Mouse (Mus musculus) stomach, postnatal 0 days (tissue): ENCODE results near the gene Afap1l2. TPM values are rescaled to one million over a fixed set of nuclear protein-coding genes. Genes with fewer than 3 reads are reported as not detected.

ENCODE experiments used
- ATAC-seq: fragments of 200-750 bp; cut with Nextera tagmentation; 2 replicates; pipeline ENCODE4 v1.8.0; 2017; ENCODE audit not compliant: low FRiP score, low TSS enrichment
- DNase-seq: peaks from one replicate; pipeline ENCODE4 v3.0.0-alpha.2; 2016; ENCODE audit warnings: low spot score
- H3K27ac ChIP-seq: fragments of 300-500 bp; sonication (generic); replicated peaks from 2 replicates; pipeline ENCODE4 v1.5.1; 2014; ENCODE audit warnings: mild to moderate bottlenecking, control low read depth
- H3K27me3 ChIP-seq: fragments of 300-500 bp; sonication (generic); 2 replicates; pipeline ENCODE4 v1.6.1; 2014; ENCODE audit warnings: low read length; ENCODE audit not compliant: control insufficient read depth, insufficient read depth
- H3K36me3 ChIP-seq: fragments of 300-500 bp; sonication (generic); 2 replicates; pipeline ENCODE4 v1.6.1; 2014; ENCODE audit warnings: low read length, mixed read lengths; ENCODE audit not compliant: control insufficient read depth, insufficient read depth
- H3K4me1 ChIP-seq: fragments of 300-500 bp; sonication (generic); replicated peaks from 2 replicates; pipeline ENCODE4 v1.6.1; 2014; ENCODE audit warnings: antibody characterized with exemption; ENCODE audit not compliant: control insufficient read depth, insufficient read depth
- H3K4me2 ChIP-seq: fragments of 300-500 bp; sonication (generic); replicated peaks from 2 replicates; pipeline ENCODE4 v1.6.1; 2014; ENCODE audit warnings: low read depth, mild to moderate bottlenecking, control low read depth, moderate library complexity
- H3K4me3 ChIP-seq: fragments of 300-500 bp; sonication (generic); 2 replicates; pipeline ENCODE4 v1.5.1; 2014; ENCODE audit warnings: low read depth, low read length, control low read depth
- H3K9ac ChIP-seq: fragments of 300-500 bp; sonication (generic); 2 replicates; pipeline ENCODE4 v1.6.1; 2014; ENCODE audit warnings: mild to moderate bottlenecking, low read length, control low read depth, mixed read lengths
- H3K9me3 ChIP-seq: fragments of 300-500 bp; sonication (generic); 2 replicates; pipeline ENCODE4 v1.6.1; 2016; ENCODE audit warnings: low read length; ENCODE audit not compliant: control insufficient read depth
- CTCF ChIP-seq: IDR thresholded peaks from 2 replicates; pipeline ENCODE4 v1.5.1; 2016; ENCODE audit warnings: antibody characterized with exemption, low read depth, mild to moderate bottlenecking, moderate library complexity
- EP300 ChIP-seq: optimal IDR thresholded peaks from 2 replicates; pipeline ENCODE3; 2016; ENCODE audit warnings: antibody characterized with exemption
- WGBS: fragments of 180-500 bp; shearing (Covaris S2); extraction: QIAGEN DNeasy Blood & Tissue Kit; methylation state at CpG from one replicate; pipeline ENCODE4 v1.1.7; 2014; 5-methylcytosine and 5-hydroxymethylcytosine counted together
- polyA plus RNA-seq: library from polyadenylated mRNA; unstranded; fragments of >200 nt; fragmentation: Nextera tagmentation; extraction: Ambion mirVana; gene quantifications from 2 replicates; pipeline ENCODE4 v1.2.1, GENCODE M21; 2015

Gene Afap1l2
- polyA plus RNA-seq, 1 experiment from 2014 or later: 9.0 TPM

GRCm38 (mm10) chr19:56946727-56947126 is 61.3 kb downstream of the Afap1l2 start:
- no peaks in the 10 kb centered on the region for H3K27me3 ChIP-seq
- H3K9ac ChIP-seq: no peak overlapping the region
- H3K36me3 ChIP-seq: no peaks in the 10 kb centered on the region
- no peaks in the 10 kb centered on the region for H3K9me3 ChIP-seq
- H3K27ac ChIP-seq: no peak overlapping the region
- H3K4me1 ChIP-seq: no peaks in the 10 kb centered on the region
- 78% methylated on average over 3 of the region's 3 CpGs for whole genome bisulfite sequencing
- DNase-seq: no peak
- ATAC-seq: no peak
- H3K4me2 ChIP-seq: no peak overlapping the region
- TF ChIP-seq EP300 (no peak), CTCF (no peak)
- no peak overlapping the region for H3K4me3 ChIP-seq

GRCm38 (mm10) chr19:56946277-56946676 is 61.8 kb downstream of the Afap1l2 start:
- ATAC-seq (no peak), DNase-seq (no peak)
- no peak overlapping the region for H3K4me2 ChIP-seq
- no peaks in the 10 kb centered on the region for H3K36me3 ChIP-seq
- H3K4me1 ChIP-seq: no peaks in the 10 kb centered on the region
- no peaks in the 10 kb centered on the region for H3K9me3 ChIP-seq
- no peaks in the 10 kb centered on the region for H3K27me3 ChIP-seq
- no peak overlapping the region for H3K27ac ChIP-seq
- H3K4me3 ChIP-seq: no peak overlapping the region
- H3K9ac ChIP-seq: no peak overlapping the region
- WGBS: 88% methylated on average over 7 of the region's 7 CpGs
- TF ChIP-seq CTCF (no peak), EP300 (no peak)

GRCm38 (mm10) chr19:56945621-56946020 is 62.4 kb downstream of the Afap1l2 start:
- Histone ChIP-seq H3K36me3 (no peaks in the 10 kb centered on the region), H3K27ac (no peak overlapping the region), H3K9ac (no peak overlapping the region), H3K4me3 (no peak overlapping the region), H3K4me1 (no peaks in the 10 kb centered on the region), H3K4me2 (no peak overlapping the region), H3K9me3 (no peaks in the 10 kb centered on the region), H3K27me3 (no peaks in the 10 kb centered on the region)
- DNase-seq (no peak), ATAC-seq (no peak)
- 67% methylated on average over 2 of the region's 2 CpGs for WGBS
- TF ChIP-seq EP300 (no peak), CTCF (no peak)

- ATAC-seq (no peak), DNase-seq (no peak)
- no peaks in the 10 kb centered on the region for H3K36me3 ChIP-seq
- H3K4me2 ChIP-seq: no peak overlapping the region
- 96% methylated on average over 3 of the region's 3 CpGs for WGBS
- H3K9me3 ChIP-seq: no peaks in the 10 kb centered on the region
- H3K4me1 ChIP-seq: 0 out of 2 replicates have a peak, but pooled peaks cover 1% of the 10 kb centered on the region
- H3K9ac ChIP-seq: no peak overlapping the region
- TF ChIP-seq CTCF (peak; percentile 33), EP300 (no peak)
- no peak overlapping the region for H3K27ac ChIP-seq
- H3K27me3 ChIP-seq: no peaks in the 10 kb centered on the region
- no peak overlapping the region for H3K4me3 ChIP-seq
These were observed 63.2 kb downstream of the Afap1l2 start for GRCm38 (mm10) chr19:56944826-56945225.

GRCm38 (mm10) chr19:56944211-56944610 is 63.8 kb downstream of the Afap1l2 start:
- Histone ChIP-seq H3K27ac (no peak overlapping the region), H3K9me3 (no peaks in the 10 kb centered on the region), H3K9ac (no peak overlapping the region), H3K4me3 (no peak overlapping the region), H3K4me2 (no peak overlapping the region), H3K36me3 (no peaks in the 10 kb centered on the region), H3K4me1 (0 out of 2 replicates have a peak, but pooled peaks cover 2% of the 10 kb centered on the region), H3K27me3 (no peaks in the 10 kb centered on the region)
- WGBS: 54% methylated on average over 9 of the region's 9 CpGs
- TF ChIP-seq CTCF (no peak), EP300 (no peak)
- no peak for ATAC-seq
- DNase-seq: no peak

GRCm38 (mm10) chr19:56942216-56942615 is 65.8 kb downstream of the Afap1l2 start:
- H3K36me3 ChIP-seq: no peaks in the 10 kb centered on the region
- H3K4me1 ChIP-seq: 0 out of 2 replicates have a peak, but pooled peaks cover 2% of the 10 kb centered on the region
- no peak overlapping the region for H3K27ac ChIP-seq
- no peaks in the 10 kb centered on the region for H3K27me3 ChIP-seq
- no peak overlapping the region for H3K4me2 ChIP-seq
- TF ChIP-seq CTCF (no peak), EP300 (no peak)
- no peaks in the 10 kb centered on the region for H3K9me3 ChIP-seq
- H3K9ac ChIP-seq: no peak overlapping the region
- 81% methylated on average over 7 of the region's 7 CpGs for WGBS
- no peak for DNase-seq
- H3K4me3 ChIP-seq: no peak overlapping the region
- ATAC-seq: no peak
